Mouse (Mus musculus): ENCODE results near the gene Shisa3. TPM values are rescaled to one million over a fixed set of nuclear protein-coding genes. Genes with fewer than 3 reads are reported as not detected.

Shisa3 gene
- polyA plus RNA-seq, 1 experiment = 0.88 TPM

DNA sequence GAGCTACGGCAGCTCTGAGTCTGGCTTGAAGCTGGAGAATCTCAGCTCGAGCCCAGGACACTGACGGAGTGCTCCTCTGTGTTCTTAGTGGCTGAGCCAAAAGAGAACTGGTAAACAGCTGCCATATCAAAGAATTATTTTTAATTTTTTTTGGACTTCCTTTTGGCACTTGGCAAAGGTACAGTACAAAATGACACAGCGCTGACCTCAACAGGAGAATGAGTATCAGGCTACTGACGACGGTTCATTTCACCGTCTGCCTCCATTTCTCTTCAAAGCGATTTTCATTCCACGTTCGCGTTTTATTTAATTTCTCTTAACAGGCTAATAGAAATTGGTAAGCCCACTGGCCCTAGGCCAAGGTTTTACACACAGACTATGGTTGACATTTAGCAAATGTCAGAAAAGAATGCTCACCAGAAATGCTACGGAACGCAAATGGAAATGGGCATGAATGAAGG lies 61.8 kb downstream of the Shisa3 start:
- Histone ChIP-seq H3K4me3 (replicated peaks; ENCODE audit: extremely low read depth, low read depth, low read length) (no peak overlapping the region), H3K4me1 (ENCODE audit: control insufficient read depth, insufficient read depth, low read length) (no peaks in the 10 kb centered on the region; the same call in 1 of the 2 replicates)
- DNase-seq = no peak
- 40% methylated on average over 13 of the region's 13 CpGs for WGBS
- no peak for TF ChIP-seq POLR2A (IDR thresholded peaks at IDR 0.05; ENCODE audit: borderline replicate concordance, extremely low read depth, low read depth, low read length)
- no peak for TF ChIP-seq CTCF (IDR thresholded peaks at IDR 0.05; ENCODE audit: insufficient read depth, low read length)

DNA sequence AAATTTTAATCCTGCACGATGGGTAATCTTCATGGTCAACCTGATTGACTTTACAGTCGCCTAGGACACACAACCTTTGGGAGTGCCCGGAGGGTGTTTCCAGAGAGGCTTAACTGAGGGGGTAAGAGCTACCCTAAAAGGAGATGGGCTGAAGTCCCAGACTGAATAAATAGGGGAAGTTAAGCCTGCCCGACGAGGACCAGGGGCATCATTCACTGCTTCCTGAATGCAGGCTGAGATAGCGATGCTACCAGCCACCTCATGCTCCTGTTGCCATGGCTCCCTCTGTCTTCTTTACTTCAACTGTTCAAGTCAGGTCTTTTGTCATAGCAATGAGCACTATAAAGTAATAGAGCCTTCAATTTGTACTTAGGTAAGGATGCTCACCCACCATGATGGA lies 62.5 kb downstream of the Shisa3 start:
- Histone ChIP-seq H3K4me1 (ENCODE audit: control insufficient read depth, insufficient read depth, low read length) (no peaks in the 10 kb centered on the region; the same call in 1 of the 2 replicates), H3K4me3 (replicated peaks; ENCODE audit: extremely low read depth, low read depth, low read length) (no peak overlapping the region)
- WGBS = 63% methylated on average over 6 of the region's 6 CpGs
- TF ChIP-seq POLR2A (IDR thresholded peaks at IDR 0.05; ENCODE audit: borderline replicate concordance, extremely low read depth, low read depth, low read length) = no peak
- no peak for TF ChIP-seq CTCF (IDR thresholded peaks at IDR 0.05; ENCODE audit: insufficient read depth, low read length)
- DNase-seq = no peak

DNA sequence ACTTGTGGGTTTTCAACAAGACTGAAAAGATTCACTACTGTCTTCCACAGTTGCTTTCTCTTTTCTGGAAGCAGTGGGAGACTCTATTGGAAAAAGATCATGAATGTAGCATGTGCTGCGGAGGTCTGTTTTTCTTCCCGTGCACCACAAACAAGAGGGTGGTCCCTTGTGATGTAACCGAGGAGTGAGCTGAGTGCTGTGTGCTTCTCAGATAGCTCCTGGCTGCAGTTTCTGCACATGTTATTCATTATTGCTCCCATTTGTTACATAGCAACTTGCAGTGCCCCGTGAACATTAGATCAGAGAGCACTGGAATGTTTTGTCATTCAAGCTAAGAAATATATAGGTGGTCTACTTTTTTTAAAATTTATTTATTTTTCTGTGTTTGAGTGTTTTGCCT lies 65.3 kb downstream of the Shisa3 start:
- Histone ChIP-seq H3K4me3 (replicated peaks; ENCODE audit: extremely low read depth, low read depth, low read length) (no peak overlapping the region), H3K4me1 (ENCODE audit: control insufficient read depth, insufficient read depth, low read length) (no peaks in the 10 kb centered on the region; the same call in 1 of the 2 replicates)
- TF ChIP-seq CTCF (IDR thresholded peaks at IDR 0.05; ENCODE audit: insufficient read depth, low read length) (no peak), POLR2A (IDR thresholded peaks at IDR 0.05; ENCODE audit: borderline replicate concordance, extremely low read depth, low read depth, low read length) (no peak)
- WGBS = 84% methylated on average over 4 of the region's 4 CpGs
- no peak for DNase-seq

Other genes with a start within 250 kb of the Shisa3 start
- gene Bend4, start 179.6 kb upstream of the Shisa3 start, polyA plus RNA-seq (2012; rRNA removed) = 0.66 and 0.97 TPM in 2 replicates
- 75.7 and 171 TPM in 2 replicates for gene Atp8a1, start 239.6 kb downstream of the Shisa3 start, polyA plus RNA-seq (2012; rRNA removed)